Mouse (Mus musculus): ENCODE measurements around the gene Pga5.

DNA sequence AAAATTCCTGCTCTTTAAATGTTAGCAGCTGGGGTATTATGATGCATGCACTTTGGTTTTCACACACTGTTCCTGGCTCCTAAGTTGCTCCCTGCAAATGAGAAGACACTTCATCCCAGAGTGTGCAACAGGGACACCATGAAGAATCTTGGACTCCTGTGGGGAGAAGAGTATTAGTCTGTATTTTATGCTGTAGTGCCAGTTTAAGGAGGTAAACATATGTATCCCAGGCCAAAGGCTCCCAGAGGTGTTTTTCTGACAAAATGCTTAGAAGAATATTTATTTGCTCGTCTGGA lies 849 bp upstream of the Pga5 start:
- TF ChIP-seq CTCF (IDR thresholded peaks at IDR 0.05; ENCODE audit: extremely low read depth, insufficient read length, insufficient replicate concordance, low read depth, low read length), result no peak
- TF ChIP-seq POLR2A (IDR thresholded peaks at IDR 0.05; ENCODE audit: low read depth, low read length), result no peak

Data from small intestine, adult 2 months (tissue).